Comparison of ENCODE assay signal across 23 mouse cellular contexts in the genomic region with DNA sequence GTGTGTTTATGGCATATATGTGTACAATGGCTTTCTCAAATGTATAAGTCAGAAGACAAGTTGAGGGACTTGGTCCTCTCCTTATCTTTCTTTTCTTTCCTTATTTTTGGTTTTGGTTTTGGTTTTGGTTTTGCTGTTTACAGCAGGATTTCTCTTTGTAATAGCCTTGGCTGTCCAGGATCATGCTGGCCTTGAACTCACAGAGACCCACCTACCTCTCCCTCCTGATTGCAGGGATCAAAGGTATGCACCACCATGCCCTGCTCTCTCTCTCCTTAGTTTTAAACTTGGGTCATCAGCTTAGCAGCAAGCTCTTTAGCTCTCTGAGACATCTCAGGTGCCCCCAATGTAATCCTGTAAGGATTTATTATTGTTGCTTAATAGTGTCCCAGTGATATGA.
"Had no signal": no experiment of that assay in that cellular context is flagged by ENCODE, and none has a peak within 500 bp of the region (broad histone marks: within the 10 kb centered on the region; RNA-seq: fewer than 3 reads in every experiment).

No protein-coding gene starts in this region.

- H3K36me3 ChIP-seq: heart, embryonic 10.5 days; heart, embryonic 12.5 days; hindbrain, embryonic 10.5 days; hindbrain, embryonic 12.5 days; intestine, embryonic 15.5 days; limb, embryonic 13.5 days; limb, embryonic 15.5 days; liver, embryonic 12.5 days had no signal

- H3K27me3 ChIP-seq: heart, embryonic 12.5 days; hindbrain, embryonic 12.5 days; intestine, embryonic 15.5 days; limb, embryonic 13.5 days; limb, embryonic 15.5 days; liver, embryonic 12.5 days had no signal

- DNase-seq: gastrocnemius, adult 2 months; gastrocnemius, postnatal 10 days; gastrocnemius, postnatal 25 days; heart, adult 18-20 months; heart, postnatal 10 days; heart, postnatal 4 days; kidney, adult 18-20 months; kidney, adult 8-10 months; kidney, postnatal 10 days; kidney, postnatal 36 days; layer of hippocampus, adult 9-11 months; layer of hippocampus, postnatal 36 days; left cerebral cortex, postnatal 4 days had no signal

- H3K9ac ChIP-seq: heart, embryonic 12.5 days; hindbrain, embryonic 12.5 days; hindbrain, embryonic 14.5 days; intestine, embryonic 15.5 days; limb, embryonic 13.5 days; limb, embryonic 15.5 days; liver, embryonic 12.5 days; liver, embryonic 14.5 days had no signal

- H3K27ac ChIP-seq: gastrocnemius, adult 2 months; heart, embryonic 10.5 days; hindbrain, embryonic 10.5 days; hindbrain, embryonic 12.5 days; hindbrain, embryonic 14.5 days; intestine, embryonic 15.5 days; limb, embryonic 13.5 days; limb, embryonic 15.5 days; liver, embryonic 12.5 days; liver, embryonic 14.5 days had no signal

- H3K4me3 ChIP-seq: gastrocnemius, adult 2 months; heart, embryonic 10.5 days; heart, embryonic 12.5 days; hindbrain, embryonic 10.5 days; hindbrain, embryonic 12.5 days; intestine, embryonic 15.5 days; limb, embryonic 13.5 days; limb, embryonic 15.5 days; liver, embryonic 12.5 days had no signal
